Mouse (Mus musculus) heart, adult 2 months (tissue): ENCODE data around the gene Akap2.

Source experiments
- CTCF ChIP-seq: fragments of 200-600 bp; IDR thresholded peaks from 2 replicates; pipeline ENCODE4 v1.8.1; 2022; ENCODE audit warnings: antibody characterized with exemption, mild to moderate bottlenecking, moderate library complexity
- EP300 ChIP-seq: fragments of 200-500 bp; IDR thresholded peaks from 2 replicates; pipeline ENCODE4 v1.6.1; 2011; ENCODE audit warnings: low read depth, low read length, control low read depth; ENCODE audit not compliant: insufficient read depth
- POLR2A ChIP-seq: fragments of 200-500 bp; IDR thresholded peaks from 2 replicates; pipeline ENCODE4 v1.6.1; 2011; ENCODE audit warnings: mild to moderate bottlenecking, low read depth, low read length, control low read depth; ENCODE audit not compliant: insufficient read depth

DNA sequence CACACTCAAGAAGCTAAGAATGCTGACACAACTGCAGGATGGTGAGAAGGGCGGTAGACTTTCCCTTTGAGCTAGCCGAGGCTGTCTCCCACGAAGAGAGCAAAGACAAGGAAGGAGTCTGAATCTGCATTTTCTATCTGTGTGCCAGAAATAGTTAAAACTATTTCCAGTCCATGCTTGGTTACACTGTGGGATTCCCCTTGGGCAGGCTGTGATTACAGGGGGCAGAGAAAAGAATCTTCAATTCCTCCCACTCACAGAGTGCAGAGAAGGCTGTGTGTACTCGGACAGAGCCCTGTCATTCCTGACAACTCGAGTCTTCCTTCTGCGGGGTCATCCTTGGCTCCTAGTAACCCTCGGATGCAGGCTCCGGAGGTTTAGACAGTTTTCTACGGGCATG, 149.5 kb downstream of the Akap2 start:
- TF ChIP-seq CTCF (no peak), POLR2A (no peak), EP300 (no peak)
